Mouse (Mus musculus) cerebellum, adult 8-10 months (tissue): Measurements from ENCODE around the gene Pnpla1.
A peak's percentile ranks its signal among the peaks of the same experiment; 100 is the strongest.

Experiments used
- DNase-seq: peaks from one replicate; pipeline ENCODE4 v3.0.0; 2022

Pnpla1 gene

DNA sequence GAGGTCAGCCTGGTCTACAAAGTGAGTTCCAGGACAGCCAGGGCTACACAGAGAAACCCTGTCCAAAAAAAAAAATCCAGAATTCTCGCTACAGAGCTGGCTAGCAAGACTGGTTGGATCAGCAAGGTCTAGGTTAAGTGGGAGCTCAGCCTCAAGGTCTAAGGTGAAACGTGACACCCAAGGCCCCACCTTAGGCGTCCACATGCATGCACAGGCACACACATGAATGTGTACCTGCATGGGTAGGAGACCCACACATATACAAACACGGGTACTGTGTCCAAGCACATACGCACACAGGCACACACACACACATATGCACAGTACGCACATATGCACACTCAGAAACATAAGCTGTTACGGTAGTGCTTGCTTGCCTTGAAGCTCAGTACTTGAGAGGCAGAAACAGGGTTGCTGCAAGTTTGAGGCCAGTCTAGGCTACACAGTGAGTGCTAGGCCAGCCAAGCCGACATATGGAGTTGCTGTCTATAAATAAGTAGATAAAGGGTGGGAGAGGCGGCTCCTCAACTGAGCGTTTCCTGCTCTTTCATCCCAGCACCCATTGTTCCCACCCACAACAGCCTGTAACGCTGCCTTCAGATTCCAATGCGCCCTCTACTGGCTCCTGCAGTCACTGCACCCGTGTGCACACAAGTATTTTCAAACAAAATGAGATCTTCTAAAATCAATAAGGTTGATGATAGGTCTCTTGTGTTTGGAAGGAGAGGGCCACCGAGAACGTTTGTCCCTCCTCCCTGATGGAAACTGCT is 68.8 kb downstream of the Pnpla1 start:
- DNase-seq = peak; percentile 26

GRCm38 (mm10) chr17:28928004-28928403 is 69.8 kb downstream of the Pnpla1 start:
- DNase-seq = no peak

- DNase-seq = no peak
Observed at GRCm38 (mm10) chr17:28929369-28929768, 71.2 kb downstream of the Pnpla1 start.

GRCm38 (mm10) chr17:28930392-28931074 is 72.3 kb downstream of the Pnpla1 start:
- peak; percentile 34 for DNase-seq

DNA sequence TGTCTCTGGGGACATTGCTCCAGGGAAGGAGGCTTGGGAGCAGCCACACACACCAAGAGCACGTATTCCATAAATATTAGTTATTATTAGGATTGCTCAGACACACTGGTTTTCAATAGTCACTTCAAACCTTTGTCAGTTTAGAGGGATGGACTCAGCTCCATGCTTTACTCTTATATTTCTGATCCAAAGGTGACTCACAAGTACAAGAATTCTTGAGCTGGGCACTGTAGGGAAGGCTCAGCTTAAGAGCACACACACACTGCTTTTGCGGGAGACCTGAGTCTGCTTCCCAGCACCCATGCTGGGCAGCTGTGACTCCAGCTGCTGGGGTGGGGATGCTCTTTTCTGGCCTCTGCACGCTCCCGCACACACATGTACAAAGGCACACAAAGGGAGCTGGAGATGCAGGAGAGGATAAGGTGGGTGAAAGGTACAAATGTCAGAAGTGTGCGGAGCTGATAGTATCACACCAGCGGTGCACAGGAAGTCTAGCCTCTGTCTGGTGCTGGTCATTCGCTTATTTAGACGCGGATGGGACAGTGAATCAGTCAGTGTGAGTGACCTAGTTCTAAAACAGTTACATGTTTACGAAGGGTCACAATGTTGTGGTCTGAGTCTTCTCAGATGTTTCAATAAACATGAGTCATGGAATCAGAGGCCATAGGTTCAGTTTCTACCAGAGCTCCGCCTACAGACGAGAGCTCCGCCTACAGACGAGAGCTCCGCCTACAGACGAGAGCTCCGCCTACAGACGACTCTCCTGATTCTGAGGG is 73.4 kb downstream of the Pnpla1 start:
- DNase-seq = no peak

DNA sequence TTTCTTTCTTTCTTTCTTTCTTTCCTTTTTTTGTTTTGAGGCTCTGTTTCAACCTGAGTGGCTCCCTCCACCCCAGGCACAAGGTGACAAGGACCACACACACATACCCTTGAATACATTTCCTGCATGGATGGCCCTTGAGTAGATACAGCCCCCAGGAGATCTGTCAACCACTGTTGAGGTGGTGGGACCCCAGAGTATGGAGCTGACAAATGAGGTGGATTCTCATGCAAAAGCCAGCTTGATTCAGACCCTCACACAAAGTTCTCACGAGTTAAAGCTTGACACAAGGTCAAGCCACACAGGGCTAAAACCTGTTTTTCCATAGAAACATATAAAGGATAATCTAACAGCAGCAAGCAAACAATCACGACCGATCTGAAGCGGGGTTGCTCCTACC is 74.1 kb downstream of the Pnpla1 start:
- DNase-seq = no peak

DNA sequence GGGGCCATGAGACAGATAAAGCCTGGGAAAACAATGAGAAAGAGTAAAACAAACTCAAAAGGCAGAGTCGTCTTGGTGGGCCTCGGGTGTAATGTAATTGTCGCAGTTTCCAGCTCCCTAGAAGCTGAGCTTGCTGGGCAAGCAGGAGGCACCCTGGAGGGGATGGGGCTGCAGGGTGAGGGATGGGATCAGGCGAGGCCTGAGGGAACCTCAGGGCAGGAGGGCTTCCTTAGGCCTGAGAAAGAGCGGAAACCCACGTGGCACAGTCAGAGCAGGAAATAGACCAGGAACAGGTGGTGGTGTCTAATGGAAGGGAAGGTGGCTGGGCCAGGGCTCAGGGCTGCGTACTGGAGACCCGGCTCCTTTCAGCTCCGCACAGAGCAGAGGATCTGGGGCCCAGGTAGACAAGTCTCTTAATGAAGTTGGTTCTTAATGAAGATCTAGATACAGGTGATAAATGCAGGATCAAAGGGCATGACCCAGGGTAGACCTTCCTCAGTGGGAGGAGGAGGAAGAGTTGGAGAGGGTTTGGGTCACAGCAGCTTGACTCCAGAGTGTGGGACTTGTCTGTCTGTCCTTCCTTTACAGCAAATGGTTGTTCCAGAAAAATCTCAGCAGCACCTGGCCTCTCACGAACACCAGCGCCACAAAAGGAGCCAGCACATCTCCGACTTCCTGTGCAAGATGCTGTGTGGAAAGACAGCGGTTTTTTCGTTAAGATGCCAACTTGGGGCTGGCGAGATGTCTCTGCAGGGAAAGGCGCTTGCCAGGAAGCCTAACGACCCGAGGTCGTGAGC is 76.1 kb downstream of the Pnpla1 start:
- no peak for DNase-seq

GRCm38 (mm10) chr17:28936133-28936532 is 77.9 kb downstream of the Pnpla1 start:
- no peak for DNase-seq

- DNase-seq = peak; percentile 16
Observed at GRCm38 (mm10) chr17:28936622-28937345, 78.6 kb downstream of the Pnpla1 start.
